Mouse (Mus musculus) heart, postnatal 0 days (tissue): ENCODE data around the gene Hist1h4f.
"Not testable (repeated sequence)": the region's sequence is repeated elsewhere in the genome, so short reads cannot be mapped to it uniquely, and the experiment has no call there.

Experiments used
- CTCF ChIP-seq: IDR thresholded peaks from 2 replicates; pipeline ENCODE4 v1.5.1; 2016; ENCODE audit warnings: antibody characterized with exemption, control low read depth, low read depth
- EP300 ChIP-seq: IDR thresholded peaks from 2 replicates; pipeline ENCODE4 v1.6.1; 2016; ENCODE audit warnings: antibody characterized with exemption, low read depth

DNA sequence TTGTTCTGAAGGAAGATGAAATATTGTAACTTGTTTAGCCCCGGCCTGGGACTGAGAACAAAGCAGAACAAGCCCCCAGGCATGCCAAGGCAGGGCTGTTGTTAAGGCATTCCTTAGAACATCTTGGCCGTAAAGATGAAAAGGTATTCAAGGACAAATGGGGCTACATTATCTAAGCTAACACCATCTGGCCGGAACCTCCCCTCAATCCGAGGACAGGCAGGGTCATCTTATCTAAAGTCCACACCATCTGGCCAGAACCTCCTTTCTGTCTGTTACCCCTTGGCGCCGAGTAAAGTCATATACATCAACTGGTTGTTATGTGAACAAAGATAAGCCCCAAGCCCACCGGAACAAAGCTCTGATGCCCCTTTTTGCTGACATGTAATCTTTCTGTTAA is 40.4 kb upstream of the Hist1h4f start:
- not testable (repeated sequence) for TF ChIP-seq CTCF, EP300
